Mouse (Mus musculus) ZHBTc4 (cell line): Measurements from ENCODE around the gene Smg5.
"Not testable (repeated sequence)": the region's sequence is repeated elsewhere in the genome, so short reads cannot be mapped to it uniquely, and the experiment has no call there.

Source experiments
- DNase-seq: peaks from one replicate; pipeline ENCODE4 v3.0.0-alpha.2; 2011; ENCODE audit warnings: low read depth, low spot score

The Smg5 gene

DNA sequence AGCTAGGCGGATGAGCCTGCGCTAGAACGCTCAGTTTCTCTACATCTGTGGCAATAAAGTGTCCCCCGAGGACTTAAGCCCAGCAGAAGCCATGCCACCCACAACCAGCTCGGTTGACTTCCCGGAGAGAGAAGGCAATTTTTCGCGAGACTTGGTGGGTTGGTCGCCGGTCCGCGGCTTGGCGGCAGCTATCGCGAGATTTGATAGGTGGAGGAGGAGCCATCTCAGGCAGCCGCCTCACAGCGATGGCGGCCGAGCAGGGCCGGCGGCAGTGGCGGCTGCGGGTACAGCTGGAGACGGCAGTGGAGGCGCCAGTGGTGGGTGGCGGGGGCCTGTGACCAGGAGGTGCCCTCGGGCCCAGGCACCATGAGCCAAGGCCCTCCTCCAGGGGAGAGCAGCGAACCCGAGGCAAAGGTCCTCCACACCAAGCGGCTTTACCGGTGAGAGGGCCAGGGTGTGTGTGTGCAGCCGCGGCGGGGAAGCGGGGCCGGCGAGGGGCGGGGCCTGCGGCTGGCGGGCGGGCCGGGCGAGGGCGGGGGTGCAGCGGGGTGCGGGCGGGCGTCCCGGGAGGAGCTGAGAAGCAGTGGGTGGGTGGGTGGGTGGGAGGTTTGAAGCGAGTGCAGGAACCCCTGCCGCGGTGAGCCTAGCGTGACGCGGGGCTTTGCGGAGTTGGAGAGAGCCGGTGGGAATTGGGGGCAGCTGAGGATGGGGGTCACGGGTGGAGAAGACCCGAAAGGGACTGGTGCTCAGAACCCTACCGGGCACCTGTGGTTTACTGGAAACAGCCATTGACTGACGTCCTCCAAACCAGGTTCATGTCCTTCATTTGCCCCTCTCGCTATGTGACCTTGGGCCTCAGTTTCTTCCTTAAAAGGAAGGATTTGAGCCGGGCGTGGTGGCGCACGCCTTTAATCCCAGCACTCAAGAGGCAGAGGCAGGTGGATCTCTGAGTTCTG lies at the start of gene Smg5, which contains the start of gene Tmem79:
Gene Smg5, plus strand, starts transcription at position 203 of the 956 bp plus-strand sequence.
Gene Tmem79, minus strand, starts transcription at position 91 of the 956 bp plus-strand sequence.
- peak; percentile 98 for DNase-seq

DNA sequence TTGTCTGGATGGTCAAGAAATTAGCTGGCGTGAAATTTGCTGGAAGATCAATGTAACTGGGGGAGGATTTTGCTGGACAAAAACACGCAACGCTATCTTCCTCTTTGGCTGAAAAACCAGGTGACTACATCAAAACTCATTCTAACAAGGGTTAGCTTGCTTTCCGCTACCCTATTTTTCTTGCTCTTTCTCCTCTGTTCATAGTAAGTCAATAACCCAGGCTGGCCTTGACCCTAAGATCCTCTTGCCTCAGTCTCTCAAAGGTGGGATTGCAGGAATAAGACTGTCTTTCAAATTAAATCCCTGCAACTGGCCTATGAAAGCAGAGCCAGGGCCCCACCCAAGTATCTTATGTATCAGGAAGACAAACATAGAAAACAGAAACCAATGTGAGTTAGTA lies 49.0 kb upstream of the Smg5 start, which contains the start of gene Gm38392:
Gene Gm38392, minus strand, starts transcription at position 101 of the 400 bp plus-strand sequence.
- DNase-seq, result no peak

DNA sequence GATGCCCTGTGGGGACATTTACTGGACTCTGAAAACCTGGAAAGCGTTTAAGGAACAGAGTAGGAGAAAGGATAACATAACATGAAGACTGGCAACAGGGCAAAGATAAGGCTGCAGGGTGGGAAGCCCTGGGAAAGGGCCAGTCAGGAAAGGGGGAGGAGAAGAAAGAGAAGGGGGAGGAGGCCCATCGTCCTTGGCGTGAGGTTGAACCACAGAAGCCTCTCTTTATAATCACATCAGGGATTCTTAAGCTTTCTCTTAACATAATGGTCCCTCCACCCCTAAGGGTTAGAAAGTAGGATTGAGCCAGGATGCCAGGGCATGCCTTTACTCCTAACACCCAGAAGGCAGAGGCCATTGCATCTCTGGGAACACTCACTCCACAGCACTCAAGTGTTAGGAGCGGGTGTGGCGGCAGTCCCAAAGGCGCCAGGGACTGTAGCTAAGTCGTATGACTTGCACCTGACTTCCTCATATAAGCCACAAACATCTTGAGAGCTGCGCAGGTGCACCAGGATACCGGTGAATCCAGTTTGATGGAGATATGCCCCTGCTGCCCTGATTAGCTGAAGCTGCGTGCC lies 47.8 kb upstream of the Smg5 start:
- DNase-seq, result peak; percentile 76

DNA sequence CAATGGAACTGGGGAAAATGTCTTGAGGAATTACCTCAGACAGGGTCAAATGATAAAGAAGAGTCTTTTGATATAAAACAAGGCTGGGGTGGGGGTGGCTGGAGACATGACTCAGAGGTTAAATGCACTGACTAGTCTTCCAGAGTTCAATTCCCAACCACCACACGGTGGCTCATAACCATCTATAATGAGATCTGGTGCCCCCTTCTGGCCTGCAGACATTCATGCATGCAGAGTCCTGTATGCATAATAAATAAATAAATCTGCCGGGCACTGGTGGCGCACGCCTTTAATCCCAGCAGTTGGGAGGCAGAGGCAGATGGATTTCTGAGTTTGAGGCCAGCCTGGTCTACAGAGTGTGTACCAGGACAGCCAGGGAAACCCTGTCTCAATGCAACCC lies 44.1 kb upstream of the Smg5 start:
- DNase-seq, result peak; percentile 79

DNA sequence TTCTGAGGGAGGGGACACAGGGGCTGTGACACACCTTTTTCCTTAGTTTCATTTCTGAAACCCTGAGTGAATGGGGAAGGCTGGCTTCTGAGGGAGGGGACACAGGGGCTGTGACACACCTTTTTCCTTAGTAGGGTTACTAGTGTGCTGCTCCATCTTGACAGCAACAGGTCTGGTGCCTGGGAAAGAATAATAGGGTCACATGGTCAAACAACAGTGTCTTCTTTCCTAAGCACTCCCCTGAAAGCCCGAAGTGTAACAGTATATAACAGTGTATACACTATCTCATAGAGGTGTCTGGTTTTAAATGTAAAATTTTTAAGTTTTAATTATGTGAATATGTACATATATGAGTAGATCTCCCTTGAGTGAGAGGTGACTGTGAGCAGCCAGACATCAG lies 40.8 kb upstream of the Smg5 start:
- not testable (repeated sequence) for DNase-seq

DNA sequence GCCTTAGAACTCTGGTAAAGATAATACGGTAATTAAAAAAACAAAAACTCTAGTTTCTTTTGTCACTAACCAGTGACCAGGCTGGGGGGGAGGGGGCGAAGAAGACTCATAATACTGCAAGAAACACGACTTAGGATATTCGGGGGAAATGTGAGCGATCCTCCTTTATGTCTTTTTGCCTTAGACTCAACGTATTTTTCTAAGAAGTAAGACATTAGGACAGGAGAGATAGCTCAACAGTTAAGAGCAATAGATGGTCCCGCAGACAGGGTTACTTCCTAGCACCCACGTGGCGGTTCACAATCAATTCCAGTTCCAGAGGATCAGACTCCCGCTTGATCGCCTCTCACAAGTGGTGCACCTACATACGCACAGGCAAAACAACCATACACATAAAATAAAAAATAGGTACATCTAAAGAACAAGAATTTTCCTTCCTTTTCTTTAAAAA lies 39.9 kb upstream of the Smg5 start:
- no peak for DNase-seq

DNA sequence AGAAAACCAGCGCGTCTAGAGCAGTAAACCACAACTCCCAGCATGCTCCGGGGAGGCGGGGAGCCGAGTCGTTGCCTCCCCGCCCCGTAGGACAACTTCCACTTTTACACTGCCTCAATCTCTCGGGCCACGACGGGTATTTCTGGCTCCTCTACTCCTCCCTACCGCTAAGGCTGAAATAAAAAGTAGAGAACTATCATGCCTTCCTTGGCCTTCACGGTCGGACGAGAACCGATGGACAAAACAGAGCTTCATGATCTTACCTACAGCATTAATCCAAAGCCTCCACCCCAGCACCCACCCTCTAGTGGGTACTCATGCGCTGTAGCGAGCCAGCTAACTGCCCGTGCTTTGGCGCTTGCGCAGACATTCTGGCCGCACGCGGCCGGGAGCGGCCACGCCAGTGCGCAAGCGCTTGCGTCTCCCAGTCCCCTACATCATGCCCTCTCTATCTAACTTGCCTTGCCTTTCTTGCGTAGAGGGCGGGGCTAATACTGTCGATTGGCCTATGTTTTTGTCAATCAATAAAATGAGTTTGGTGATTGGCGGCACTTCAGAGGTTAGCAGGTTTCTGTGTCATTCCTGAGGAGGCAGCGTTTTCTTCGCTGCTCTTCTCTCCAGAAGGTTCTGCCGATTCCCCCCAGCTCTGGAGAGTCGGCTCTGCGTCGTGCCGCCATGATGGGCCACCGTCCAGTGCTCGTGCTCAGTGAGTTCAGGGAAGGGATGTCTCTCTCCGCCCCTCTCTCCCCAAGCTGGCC lies 39.3 kb upstream of the Smg5 start, which contains the start of the genes Tsacc and Cct3:
Gene Tsacc, minus strand, starts transcription at position 439 of the 758 bp plus-strand sequence.
Gene Cct3, plus strand, starts transcription at position 556 of the 758 bp plus-strand sequence.
- DNase-seq, result peak; percentile 100

DNA sequence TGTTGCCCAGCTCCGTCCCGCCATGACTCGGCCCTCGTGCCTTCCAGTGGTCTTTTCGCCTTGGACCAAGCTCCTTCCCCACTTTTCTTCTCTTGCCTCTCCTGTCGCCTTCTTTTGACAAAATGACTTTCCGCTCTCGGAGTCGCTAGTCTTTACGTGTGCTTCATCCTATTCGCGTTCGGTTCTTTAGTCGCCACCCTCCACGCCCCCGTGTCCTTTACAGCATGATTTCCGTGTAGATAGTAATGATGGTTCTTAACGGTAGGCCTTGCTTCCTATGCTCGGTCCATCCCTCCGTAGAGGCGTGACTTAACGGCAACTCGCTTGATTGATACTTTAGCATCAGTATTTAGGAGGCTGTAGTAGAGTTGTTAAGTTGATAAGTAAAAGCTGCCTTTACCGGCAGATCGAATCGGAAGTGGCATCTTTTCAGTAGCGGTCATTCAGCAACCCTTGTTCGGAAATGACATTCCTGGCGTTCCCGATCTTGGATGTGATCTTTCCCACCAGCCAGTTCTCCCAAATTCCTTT lies 38.7 kb upstream of the Smg5 start:
- peak; percentile 42 for DNase-seq

DNA sequence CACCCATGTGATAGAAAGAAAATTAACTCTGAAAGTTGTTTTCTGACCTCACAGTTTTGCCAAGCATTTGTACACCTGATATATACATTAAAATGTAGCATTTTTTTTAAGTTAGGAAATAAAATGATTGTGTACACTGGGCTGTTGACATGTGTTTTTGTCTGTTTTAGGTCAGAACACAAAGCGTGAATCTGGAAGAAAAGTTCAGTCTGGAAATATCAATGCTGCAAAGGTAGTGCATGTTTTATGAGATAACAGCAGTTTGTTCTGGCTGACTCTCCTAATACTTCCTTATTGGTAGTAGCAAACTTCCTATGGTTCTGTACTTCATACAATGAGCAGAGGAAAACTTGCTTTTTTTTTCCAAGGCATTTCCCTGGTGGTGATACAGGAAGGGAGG lies 36.9 kb upstream of the Smg5 start:
- no peak for DNase-seq

DNA sequence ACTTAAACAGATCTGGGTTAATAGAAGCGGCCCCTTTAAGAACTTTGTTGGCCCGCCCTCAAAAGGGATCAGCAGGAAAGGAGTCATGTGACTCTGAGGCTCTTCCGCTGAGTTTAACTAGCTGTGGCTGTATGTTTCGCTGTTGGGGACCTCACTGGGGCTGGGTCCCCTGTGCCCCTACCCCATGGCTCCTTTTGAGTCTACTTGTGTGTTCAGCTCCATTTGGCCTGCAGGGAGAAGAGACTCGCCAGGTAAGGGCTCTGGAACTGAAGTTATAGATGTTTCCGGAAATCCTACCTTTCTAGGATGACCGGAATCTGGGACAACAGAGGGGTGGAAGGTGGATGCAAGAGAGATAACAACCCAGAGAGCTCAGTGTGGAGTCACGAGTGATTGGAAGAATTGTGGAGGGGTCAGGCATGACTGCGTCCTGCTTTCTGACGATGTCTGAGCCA lies 11.1 kb upstream of the Smg5 start, which contains the start of gene Glmp:
Gene Glmp, plus strand, starts transcription at position 73 of the 455 bp plus-strand sequence.
- DNase-seq, result peak; percentile 84

DNA sequence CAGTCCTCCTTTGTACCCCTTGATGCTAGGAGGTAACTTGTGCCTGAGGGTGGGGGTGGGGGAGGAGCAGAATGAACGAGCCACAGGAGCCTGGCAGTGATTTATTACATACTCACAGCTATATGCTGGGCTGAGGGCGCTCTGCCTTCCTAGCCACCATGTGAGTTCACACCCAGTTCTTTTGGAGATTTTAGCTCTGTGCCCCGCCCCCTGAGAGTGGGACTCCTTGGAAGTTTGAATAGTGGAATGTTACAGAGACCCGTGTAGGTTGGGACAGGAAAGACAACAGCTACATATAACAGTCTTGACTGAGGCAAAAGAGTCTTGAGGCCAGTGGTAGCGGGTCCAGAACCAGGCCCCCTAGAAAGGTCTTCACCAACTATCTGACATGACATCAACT lies 7.1 kb upstream of the Smg5 start:
- peak; percentile 60 for DNase-seq

DNA sequence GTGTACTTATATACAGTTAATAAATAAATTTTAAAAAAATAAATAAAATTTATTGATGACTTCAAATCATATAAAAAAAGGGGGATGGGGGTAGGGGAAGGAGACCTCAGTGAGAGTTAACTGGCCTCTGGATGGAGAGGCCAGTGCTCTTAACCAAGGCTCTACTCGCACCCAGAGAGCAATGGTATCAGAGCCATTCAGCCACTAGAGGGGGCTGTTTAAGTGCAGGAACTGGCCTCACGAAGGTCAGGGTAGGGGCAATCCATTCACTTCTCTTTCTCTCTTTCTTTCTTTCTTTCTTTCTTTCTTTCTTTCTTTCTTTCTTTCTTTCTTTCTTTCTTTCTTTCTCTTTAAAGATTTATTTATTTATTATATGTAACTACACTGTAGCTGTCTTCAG lies 4.8 kb upstream of the Smg5 start:
- peak; percentile 85 for DNase-seq

DNA sequence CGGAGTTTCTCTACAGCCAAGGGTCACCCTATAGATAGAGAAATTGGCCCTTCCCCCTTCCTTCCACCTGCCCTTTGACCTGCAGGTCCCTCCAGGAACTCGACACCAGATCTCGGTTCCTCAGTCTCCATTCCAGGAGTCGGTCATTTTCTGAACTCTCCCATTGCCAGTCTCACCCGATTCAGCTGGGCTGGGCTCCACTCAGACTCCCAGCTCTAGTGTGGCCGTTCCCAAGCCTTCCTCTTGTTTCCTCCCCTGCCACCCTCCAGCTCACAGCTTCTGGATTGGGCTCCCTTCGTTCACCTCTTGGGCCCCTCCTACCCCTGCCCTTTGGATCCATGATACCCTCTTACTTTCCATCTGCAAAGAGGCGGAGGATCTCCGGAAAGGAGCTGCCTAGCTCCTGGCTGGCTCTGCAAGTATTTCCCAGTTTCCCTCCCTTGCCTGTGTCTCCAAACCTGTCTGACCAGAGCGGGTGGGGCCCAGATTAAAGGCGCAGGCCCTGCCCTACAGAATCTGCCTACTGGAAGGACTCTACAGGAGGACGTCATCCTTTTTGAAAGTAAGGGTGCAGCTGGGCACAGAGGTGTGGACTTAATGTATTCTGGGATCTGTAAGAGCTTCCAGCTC lies 1.9 kb upstream of the Smg5 start:
- DNase-seq, result peak; percentile 72

DNA sequence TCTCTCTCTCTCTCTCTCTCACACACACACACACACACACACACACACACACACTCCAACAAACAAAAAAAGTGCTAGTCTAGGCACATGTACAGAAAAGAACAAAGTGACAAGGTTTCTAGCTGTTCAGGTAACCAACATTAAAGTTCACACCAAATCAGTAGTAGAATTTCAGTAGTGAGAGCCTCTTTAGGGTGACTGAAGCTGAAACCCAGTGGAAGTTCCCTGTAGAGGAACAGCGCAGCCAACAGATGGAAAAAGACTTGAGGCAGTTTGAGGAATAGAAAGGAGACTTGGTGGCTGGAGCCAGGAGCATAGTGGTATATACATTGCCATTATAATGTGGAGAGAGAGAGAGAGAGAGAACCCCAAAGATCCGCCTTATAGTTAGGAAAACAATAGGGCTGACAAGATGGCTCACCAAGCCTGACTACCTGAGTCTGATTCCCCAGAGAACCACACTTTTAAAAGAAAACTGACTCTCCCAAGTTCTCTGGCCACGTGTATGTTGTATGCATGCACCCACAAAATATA lies 1.1 kb upstream of the Smg5 start:
- DNase-seq, result peak; percentile 27

DNA sequence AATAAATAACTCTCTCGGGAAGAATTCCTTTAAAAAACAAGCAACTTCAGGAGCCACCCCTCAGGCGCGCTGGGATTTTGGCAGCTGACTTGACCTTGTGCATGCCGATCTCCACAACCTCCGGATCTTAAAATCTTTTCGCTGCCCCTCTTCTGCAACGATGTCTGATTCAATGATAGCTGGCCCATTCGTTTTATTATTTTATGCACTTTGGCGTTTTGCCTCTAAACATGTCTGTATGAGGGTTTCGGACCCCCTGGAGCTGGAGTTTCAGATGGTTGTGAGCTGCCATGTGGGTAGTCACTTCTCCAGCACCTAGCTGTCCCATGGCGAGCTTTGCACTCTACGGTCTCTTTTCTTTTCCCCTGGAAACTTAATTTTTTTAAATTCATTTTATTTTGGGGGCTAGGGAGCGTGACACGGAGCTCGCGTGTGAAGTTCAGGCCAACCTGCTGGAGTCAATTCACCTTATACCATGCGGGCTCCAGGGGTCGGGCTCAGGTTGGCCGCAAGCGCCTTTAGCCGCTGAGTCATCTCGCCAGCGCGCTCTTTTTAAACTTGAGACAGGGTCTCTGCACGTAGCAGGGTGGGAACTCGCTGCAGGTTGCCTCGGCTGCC lies 515 bp upstream of the Smg5 start:
- no peak for DNase-seq

DNA sequence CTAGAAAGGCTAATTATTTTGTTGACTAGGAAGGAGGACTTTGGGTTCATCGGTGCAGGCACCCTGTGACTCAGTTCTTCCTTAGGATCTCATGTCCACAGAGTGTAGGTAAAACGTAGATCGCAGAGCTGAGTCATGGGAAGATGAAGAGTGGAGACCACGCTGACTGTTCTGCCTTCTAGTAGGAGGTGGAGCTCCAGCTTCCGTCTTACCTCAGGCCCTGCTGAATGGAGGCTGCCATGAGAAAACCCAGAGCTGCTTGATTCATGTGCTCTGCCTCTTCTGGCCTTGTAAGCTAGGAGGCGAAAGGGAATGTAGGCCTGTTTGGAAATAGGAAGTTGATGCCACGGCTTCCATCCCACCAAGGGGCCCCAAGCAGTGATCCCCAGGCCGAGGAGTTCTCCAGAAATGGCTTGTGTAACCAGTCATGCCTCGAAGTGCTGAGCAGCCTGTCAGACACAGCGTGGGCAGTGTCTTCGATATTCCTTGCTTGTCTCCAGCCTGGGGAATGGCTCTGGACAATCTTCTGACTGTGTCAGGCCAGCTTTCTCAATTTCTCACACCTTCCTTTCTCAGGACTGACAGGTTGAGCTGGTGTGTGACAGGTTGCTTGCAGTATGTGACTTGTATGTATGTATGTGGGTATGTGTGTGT lies 1.4 kb downstream of the Smg5 start:
- peak; percentile 61 for DNase-seq

DNA sequence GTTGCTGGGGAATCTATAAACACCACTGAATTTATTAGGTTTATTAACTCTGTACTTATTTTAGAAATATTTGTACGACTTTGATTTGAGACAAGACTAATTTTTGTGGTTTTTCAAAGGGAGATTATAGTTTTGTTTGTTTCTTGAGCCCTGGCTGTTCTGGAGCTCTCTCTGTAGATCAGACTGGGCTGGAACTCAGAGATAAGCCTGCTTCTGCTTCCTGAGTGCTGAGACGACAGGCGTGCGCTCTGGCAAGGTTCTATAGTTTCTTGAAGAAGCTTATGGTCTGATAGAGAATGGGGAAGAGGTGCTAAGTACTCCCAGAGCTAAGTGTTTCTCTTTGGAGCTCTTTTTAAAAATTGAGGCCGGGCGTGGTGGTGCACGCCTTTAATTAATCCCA lies 2.3 kb downstream of the Smg5 start:
- no peak for DNase-seq

DNA sequence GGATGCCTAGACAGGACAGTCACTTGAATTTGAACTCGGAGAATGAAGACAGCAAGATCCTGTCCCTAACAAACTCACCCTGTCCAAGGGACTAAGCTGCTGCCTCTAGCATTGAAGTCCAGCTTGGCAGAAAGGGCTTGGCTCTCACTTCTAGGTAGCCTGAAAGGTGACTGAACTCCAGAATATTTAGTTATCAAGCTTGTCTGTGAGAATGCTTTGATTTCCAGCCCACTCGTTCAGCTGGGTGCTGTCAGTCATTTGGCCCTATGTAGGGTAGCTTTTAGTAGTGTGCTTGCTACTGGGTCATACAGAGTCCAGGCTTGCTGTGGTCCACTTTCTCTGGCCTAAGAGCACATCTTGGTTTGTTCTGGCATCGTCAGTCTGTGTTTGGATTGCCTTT lies 2.9 kb downstream of the Smg5 start:
- DNase-seq, result no peak

DNA sequence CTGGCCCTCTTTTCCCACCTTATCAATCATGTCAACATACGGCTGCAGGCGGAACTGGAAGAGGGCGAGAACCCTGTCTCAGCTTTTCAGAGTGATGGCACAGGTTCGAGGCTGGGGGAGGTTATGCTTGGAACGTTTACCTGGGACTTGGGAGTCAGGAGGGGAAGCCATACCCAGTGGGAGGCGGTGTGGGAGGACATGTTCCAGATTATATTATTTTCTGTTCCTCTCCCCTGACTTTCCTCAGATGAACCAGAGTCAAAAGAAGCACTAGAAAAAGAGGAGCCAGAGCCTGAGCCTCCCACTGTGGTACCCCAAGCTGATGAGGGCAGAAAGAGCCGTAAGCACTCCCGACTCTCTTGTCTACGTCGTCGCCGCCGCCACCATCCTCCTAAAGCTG lies 14.7 kb downstream of the Smg5 start:
- no peak for DNase-seq

DNA sequence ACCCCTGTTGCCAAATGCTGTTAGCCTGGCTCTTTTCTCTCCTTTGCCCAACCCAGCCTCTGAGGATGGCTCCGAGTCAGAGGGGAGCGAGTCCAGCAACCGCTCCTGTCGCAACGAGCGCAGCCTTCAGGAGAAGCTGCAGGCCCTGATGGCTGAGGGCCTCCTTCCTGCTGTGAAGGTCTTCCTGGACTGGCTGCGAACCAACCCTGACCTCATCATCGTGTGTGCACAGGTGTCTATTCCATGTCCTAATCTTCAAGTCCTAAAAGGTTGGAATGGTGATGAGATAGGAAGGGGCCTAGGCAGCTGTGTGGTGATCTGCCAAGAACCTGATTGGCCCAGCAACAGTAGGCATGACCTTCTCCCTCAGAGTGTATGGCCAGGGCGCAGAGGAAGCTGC lies 16.8 kb downstream of the Smg5 start:
- no peak for DNase-seq
